Mouse (Mus musculus): ENCODE data around the gene Mlf2.

Mlf2 gene

GRCm38 (mm10) chr6:124911533-124912218 lies 19.5 kb upstream of the Mlf2 start, which contains the start of gene Lag3:
TSS of gene Lag3 (minus strand) at chr6:124911705.
- no peak for DNase-seq (ENCODE audit: extremely low read depth, insufficient read length, low spot score)

GRCm38 (mm10) chr6:124913214-124913613 lies 18.0 kb upstream of the Mlf2 start:
- DNase-seq (ENCODE audit: extremely low read depth, insufficient read length, low spot score) = no peak

- DNase-seq (ENCODE audit: extremely low read depth, insufficient read length, low spot score) = peak; percentile 30
Observed at GRCm38 (mm10) chr6:124913721-124914285, 17.4 kb upstream of the Mlf2 start.

GRCm38 (mm10) chr6:124914511-124914910 lies 16.7 kb upstream of the Mlf2 start:
- no peak for DNase-seq (ENCODE audit: extremely low read depth, insufficient read length, low spot score)

GRCm38 (mm10) chr6:124915160-124915941 lies 15.8 kb upstream of the Mlf2 start:
- DNase-seq (ENCODE audit: extremely low read depth, insufficient read length, low spot score) = peak; percentile 33

- peak; percentile 34 for DNase-seq (ENCODE audit: extremely low read depth, insufficient read length, low spot score)
Observed at GRCm38 (mm10) chr6:124915942-124916694, 15.1 kb upstream of the Mlf2 start.

GRCm38 (mm10) chr6:124916695-124917517 lies 14.3 kb upstream of the Mlf2 start:
- peak; percentile 80 for DNase-seq (ENCODE audit: extremely low read depth, insufficient read length, low spot score)

GRCm38 (mm10) chr6:124917518-124918330 lies 13.5 kb upstream of the Mlf2 start:
- DNase-seq (ENCODE audit: extremely low read depth, insufficient read length, low spot score) = peak; percentile 98

GRCm38 (mm10) chr6:124918331-124918690 lies 12.9 kb upstream of the Mlf2 start:
- DNase-seq (ENCODE audit: extremely low read depth, insufficient read length, low spot score) = no peak

- DNase-seq (ENCODE audit: extremely low read depth, insufficient read length, low spot score) = no peak
Observed at GRCm38 (mm10) chr6:124918890-124919627, 12.1 kb upstream of the Mlf2 start.

- peak; percentile 95 for DNase-seq (ENCODE audit: extremely low read depth, insufficient read length, low spot score)
Observed at GRCm38 (mm10) chr6:124919695-124920317, 11.4 kb upstream of the Mlf2 start, which contains the start of gene Ptms. TSS of gene Ptms (minus strand) at chr6:124920103.

- no peak for DNase-seq (ENCODE audit: extremely low read depth, insufficient read length, low spot score)
Observed at GRCm38 (mm10) chr6:124920318-124921085, 10.7 kb upstream of the Mlf2 start.

- DNase-seq (ENCODE audit: extremely low read depth, insufficient read length, low spot score) = no peak
Observed at GRCm38 (mm10) chr6:124921539-124921938, 9.6 kb upstream of the Mlf2 start.

- DNase-seq (ENCODE audit: extremely low read depth, insufficient read length, low spot score) = no peak
Observed at GRCm38 (mm10) chr6:124925173-124925793, 5.9 kb upstream of the Mlf2 start.

GRCm38 (mm10) chr6:124925941-124926340 lies 5.2 kb upstream of the Mlf2 start:
- no peak for DNase-seq (ENCODE audit: extremely low read depth, insufficient read length, low spot score)

- no peak for DNase-seq (ENCODE audit: extremely low read depth, insufficient read length, low spot score)
Observed at GRCm38 (mm10) chr6:124930231-124930630, 955 bp upstream of the Mlf2 start.

All from 3134 (cell line).